Mouse (Mus musculus): ENCODE data around the gene Apcs. TPM values are rescaled to one million over a fixed set of nuclear protein-coding genes. Genes with fewer than 3 reads are reported as not detected.

Gene Apcs
- 2.1 and 2.7 TPM in 2 replicates for polyA plus RNA-seq (2015; fragmentation: Nextera tagmentation; extraction: Ambion mirVana)

- no peaks in the 10 kb centered on the region for H3K36me3 ChIP-seq
- no peak within 1 kb of the TSS for H3K27ac ChIP-seq
- H3K4me2 ChIP-seq, result no peak within 1 kb of the TSS
- no peaks in the 10 kb centered on the region for H3K9me3 ChIP-seq (replicated peaks)
- H3K4me1 ChIP-seq, result no peaks in the 10 kb centered on the region
- no peaks in the 10 kb centered on the region for H3K27me3 ChIP-seq
- ATAC-seq (replicated peaks; ENCODE audit: low FRiP score), result 0 out of 2 replicates have a peak, but pooled peaks have one; percentile 43
- H3K4me3 ChIP-seq (replicated peaks), result no peak within 1 kb of the TSS
- no peak within 1 kb of the TSS for H3K9ac ChIP-seq
- WGBS, result 56% methylated on average over 2 of the region's 2 CpGs
These were observed at the start of gene Apcs for GRCm38 (mm10) chr1:172894777-172895357. Gene Apcs (minus strand): TSS chr1:172895041.

- 93% methylated on average over 2 of the region's 2 CpGs for WGBS
- Histone ChIP-seq H3K4me3 (replicated peaks) (no peak overlapping the region), H3K9me3 (replicated peaks) (no peaks in the 10 kb centered on the region)
These were observed 37.4 kb upstream of the Apcs start for GRCm38 (mm10) chr1:172932197-172932596.

GRCm38 (mm10) chr1:172918450-172918849 is 23.6 kb upstream of the Apcs start:
- H3K36me3 ChIP-seq, result no peaks in the 10 kb centered on the region
- no peak overlapping the region for H3K4me3 ChIP-seq (replicated peaks)
- no peak for ATAC-seq (replicated peaks; ENCODE audit: low FRiP score)
- H3K27me3 ChIP-seq, result no peaks in the 10 kb centered on the region
- no peaks in the 10 kb centered on the region for H3K9me3 ChIP-seq (replicated peaks)
- H3K4me2 ChIP-seq, result no peak overlapping the region
- no peak overlapping the region for H3K27ac ChIP-seq
- WGBS, result 89% methylated on average over 2 of the region's 2 CpGs
- H3K4me1 ChIP-seq, result no peaks in the 10 kb centered on the region
- no peak overlapping the region for H3K9ac ChIP-seq

More at GRCm38 (mm10) chr1:172932197-172932596, 37.4 kb upstream of the Apcs start:
- Histone ChIP-seq H3K9ac (no peak overlapping the region), H3K27me3 (no peaks in the 10 kb centered on the region), H3K4me2 (no peak overlapping the region), H3K36me3 (no peaks in the 10 kb centered on the region), H3K27ac (no peak overlapping the region), H3K4me1 (no peaks in the 10 kb centered on the region)
- no peak for ATAC-seq (replicated peaks; ENCODE audit: low FRiP score)

- 84% methylated on average over 1 of the region's 1 CpGs for WGBS
These were observed 22.3 kb upstream of the Apcs start for GRCm38 (mm10) chr1:172917115-172917514.

GRCm38 (mm10) chr1:172903313-172903712 is 8.5 kb upstream of the Apcs start:
- Histone ChIP-seq H3K27ac (no peak overlapping the region), H3K4me3 (replicated peaks) (no peak overlapping the region), H3K4me1 (no peaks in the 10 kb centered on the region), H3K4me2 (no peak overlapping the region), H3K9ac (no peak overlapping the region), H3K27me3 (no peaks in the 10 kb centered on the region), H3K9me3 (replicated peaks) (no peaks in the 10 kb centered on the region), H3K36me3 (no peaks in the 10 kb centered on the region)
- no peak for ATAC-seq (replicated peaks; ENCODE audit: low FRiP score)

More at GRCm38 (mm10) chr1:172917115-172917514, 22.3 kb upstream of the Apcs start:
- H3K36me3 ChIP-seq, result no peaks in the 10 kb centered on the region
- no peaks in the 10 kb centered on the region for H3K27me3 ChIP-seq
- no peak overlapping the region for H3K27ac ChIP-seq
- H3K9ac ChIP-seq, result no peak overlapping the region
- no peak overlapping the region for H3K4me2 ChIP-seq
- no peak overlapping the region for H3K4me3 ChIP-seq (replicated peaks)
- no peaks in the 10 kb centered on the region for H3K4me1 ChIP-seq
- H3K9me3 ChIP-seq (replicated peaks), result no peaks in the 10 kb centered on the region
- no peak for ATAC-seq (replicated peaks; ENCODE audit: low FRiP score)

GRCm38 (mm10) chr1:172895435-172895834 is 594 bp upstream of the Apcs start:
- Histone ChIP-seq H3K27ac (no peak overlapping the region), H3K4me2 (no peak overlapping the region), H3K4me3 (replicated peaks) (no peak overlapping the region), H3K27me3 (no peaks in the 10 kb centered on the region), H3K9me3 (replicated peaks) (no peaks in the 10 kb centered on the region), H3K4me1 (no peaks in the 10 kb centered on the region), H3K36me3 (no peaks in the 10 kb centered on the region), H3K9ac (no peak overlapping the region)
- ATAC-seq (replicated peaks; ENCODE audit: low FRiP score), result no peak
- 89% methylated on average over 2 of the region's 2 CpGs for WGBS

GRCm38 (mm10) chr1:172876675-172877074 is 18.2 kb downstream of the Apcs start:
- WGBS, result 66% methylated on average over 1 of the region's 1 CpGs
- H3K9ac ChIP-seq, result no peak overlapping the region
- H3K4me1 ChIP-seq, result no peaks in the 10 kb centered on the region
- no peak overlapping the region for H3K27ac ChIP-seq
- H3K27me3 ChIP-seq, result no peaks in the 10 kb centered on the region
- H3K4me3 ChIP-seq (replicated peaks), result no peak overlapping the region
- no peak overlapping the region for H3K4me2 ChIP-seq
- no peaks in the 10 kb centered on the region for H3K36me3 ChIP-seq
- no peak for ATAC-seq (replicated peaks; ENCODE audit: low FRiP score)
- no peaks in the 10 kb centered on the region for H3K9me3 ChIP-seq (replicated peaks)

GRCm38 (mm10) chr1:172875265-172875664 is 19.6 kb downstream of the Apcs start:
- no peak overlapping the region for H3K27ac ChIP-seq
- no peak overlapping the region for H3K4me2 ChIP-seq
- no peaks in the 10 kb centered on the region for H3K9me3 ChIP-seq (replicated peaks)
- H3K27me3 ChIP-seq, result no peaks in the 10 kb centered on the region
- no peak overlapping the region for H3K4me3 ChIP-seq (replicated peaks)
- H3K4me1 ChIP-seq, result no peaks in the 10 kb centered on the region
- WGBS, result 74% methylated on average over 4 of the region's 4 CpGs
- ATAC-seq (replicated peaks; ENCODE audit: low FRiP score), result no peak
- no peaks in the 10 kb centered on the region for H3K36me3 ChIP-seq
- H3K9ac ChIP-seq, result no peak overlapping the region

GRCm38 (mm10) chr1:172848171-172848570 is 46.7 kb downstream of the Apcs start:
- Histone ChIP-seq H3K4me3 (replicated peaks) (no peak overlapping the region), H3K4me1 (no peaks in the 10 kb centered on the region), H3K27ac (no peak overlapping the region), H3K9me3 (replicated peaks) (no peaks in the 10 kb centered on the region), H3K36me3 (no peaks in the 10 kb centered on the region), H3K27me3 (no peaks in the 10 kb centered on the region), H3K9ac (no peak overlapping the region), H3K4me2 (no peak overlapping the region)
- ATAC-seq (replicated peaks; ENCODE audit: low FRiP score), result no peak
- 90% methylated on average over 2 of the region's 2 CpGs for WGBS

- no peak overlapping the region for H3K27ac ChIP-seq
- no peak overlapping the region for H3K9ac ChIP-seq
- no peak for ATAC-seq (replicated peaks; ENCODE audit: low FRiP score)
- H3K4me1 ChIP-seq, result no peaks in the 10 kb centered on the region
- H3K27me3 ChIP-seq, result no peaks in the 10 kb centered on the region
- no peak overlapping the region for H3K4me2 ChIP-seq
- no peaks in the 10 kb centered on the region for H3K9me3 ChIP-seq (replicated peaks)
- WGBS, result 73% methylated on average over 2 of the region's 2 CpGs
- no peak overlapping the region for H3K4me3 ChIP-seq (replicated peaks)
- no peaks in the 10 kb centered on the region for H3K36me3 ChIP-seq
These were observed 47.6 kb downstream of the Apcs start for GRCm38 (mm10) chr1:172847044-172847761.

Measured in kidney, embryonic 15.5 days (tissue).